Mouse (Mus musculus) thymus, postnatal 0 days (tissue): ENCODE data around the gene Bcl11b. TPM values are rescaled to one million over a fixed set of nuclear protein-coding genes. Genes with fewer than 3 reads are reported as not detected.

Source experiments
- DNase-seq: peaks from one replicate; pipeline ENCODE4 v3.0.0-alpha.2; 2015; ENCODE audit warnings: low spot score
- polyA plus RNA-seq: library from polyadenylated mRNA; unstranded; fragments of >200 nt; fragmentation: Nextera tagmentation; extraction: Ambion mirVana; gene quantifications from 2 replicates; pipeline ENCODE4 v1.2.1, GENCODE M21; 2015

Bcl11b gene
- polyA plus RNA-seq, 1 experiment from 2014 or later, result 156 TPM

DNA sequence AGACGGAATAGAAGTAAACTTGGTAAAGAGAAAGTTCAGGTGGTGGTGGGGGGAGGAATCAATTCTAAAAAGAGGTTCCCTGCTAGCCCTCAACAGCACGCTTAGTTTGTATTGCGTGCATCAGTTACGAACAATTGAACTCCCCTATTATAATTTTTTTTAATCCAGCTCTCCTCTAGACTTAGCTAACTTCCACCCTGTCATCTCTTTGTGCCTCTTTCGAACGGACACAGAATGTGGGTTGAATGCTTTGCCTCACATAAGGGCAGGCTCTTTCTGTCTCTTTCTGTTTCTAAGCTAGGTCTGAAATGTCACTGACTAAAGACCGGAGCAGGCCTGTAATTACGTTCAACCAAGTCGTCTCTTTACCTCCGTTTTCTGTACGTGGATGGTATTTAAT lies 28.9 kb downstream of the Bcl11b start:
- DNase-seq, result no peak

DNA sequence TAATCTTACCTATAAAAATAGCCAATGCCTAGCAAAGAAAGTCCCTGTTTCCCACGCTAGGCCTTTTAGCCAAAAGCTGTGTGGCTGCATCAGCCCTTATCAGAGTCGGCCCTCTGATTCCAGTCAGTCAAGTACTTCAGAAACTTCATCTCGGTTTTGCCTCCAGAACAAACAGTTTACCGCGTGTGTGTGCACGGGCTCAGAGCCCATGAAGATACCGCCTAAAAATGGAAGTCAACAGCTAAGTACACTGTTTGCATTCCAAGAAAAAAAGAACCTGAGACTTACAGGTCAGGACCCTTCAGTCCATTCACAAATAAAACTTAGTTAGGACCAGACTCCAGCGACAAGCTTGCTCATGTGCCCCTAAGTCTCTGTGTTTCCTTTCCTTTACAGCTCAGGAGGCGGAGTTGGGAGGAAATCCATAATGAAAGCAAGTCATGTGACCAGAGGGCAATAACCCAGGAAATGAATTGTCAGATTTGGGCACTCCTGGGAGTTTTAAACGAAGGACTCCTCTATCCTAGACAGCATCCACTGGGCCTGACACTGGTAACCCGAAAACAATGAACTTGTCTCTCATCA lies 29.8 kb downstream of the Bcl11b start:
- DNase-seq, result no peak

DNA sequence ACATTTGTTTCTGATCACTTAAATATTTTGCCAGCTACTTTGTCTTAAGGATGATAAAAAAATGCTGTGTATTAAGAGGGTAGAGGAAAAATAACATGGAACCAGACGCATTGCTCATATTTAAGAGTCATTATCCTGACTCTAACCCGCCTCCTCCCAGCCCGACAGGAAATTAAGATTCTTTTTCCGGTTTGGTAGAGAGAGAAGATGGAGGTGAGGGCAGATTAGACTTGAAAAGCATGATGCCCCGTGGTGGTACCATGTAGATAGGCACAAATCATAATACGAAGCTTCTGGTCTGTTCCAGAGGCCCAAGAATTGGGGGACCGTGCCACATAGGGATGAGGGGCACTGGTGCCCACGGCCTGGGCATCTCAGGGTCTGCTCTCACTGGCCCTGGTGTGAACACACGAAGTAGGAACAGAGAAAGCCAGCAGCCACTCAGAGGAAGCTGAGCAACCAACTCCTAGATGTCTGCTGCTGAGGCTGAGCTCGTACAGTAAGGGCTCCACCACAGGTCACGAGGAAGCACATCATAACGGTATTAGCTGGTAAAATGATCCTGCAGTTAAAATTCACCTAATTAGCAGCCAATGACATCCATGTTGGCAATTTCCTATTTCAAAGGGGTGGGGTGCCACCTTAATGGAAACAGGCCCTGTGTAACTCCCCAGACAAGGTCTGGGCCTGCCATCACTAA lies 32.2 kb downstream of the Bcl11b start:
- DNase-seq, result no peak

DNA sequence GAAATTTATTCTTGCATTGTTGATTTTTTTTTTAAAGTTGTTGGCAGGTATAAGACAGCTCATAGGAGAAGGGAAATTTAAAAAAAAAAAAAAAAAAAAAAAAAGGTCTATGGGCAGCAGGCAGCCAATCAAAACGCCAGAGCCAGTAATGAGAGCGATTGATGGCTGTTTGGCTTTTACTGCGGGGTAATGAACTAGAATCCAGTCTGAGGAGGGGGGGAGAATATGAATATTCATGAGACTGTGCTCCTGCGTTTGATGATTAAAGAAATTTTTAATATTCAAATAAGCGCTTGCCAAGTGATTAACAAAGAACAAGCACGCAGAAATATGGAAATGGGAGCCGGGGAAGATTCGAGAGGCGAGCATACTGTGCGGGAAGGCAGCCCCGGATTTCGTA lies 32.8 kb downstream of the Bcl11b start:
- DNase-seq, result no peak

DNA sequence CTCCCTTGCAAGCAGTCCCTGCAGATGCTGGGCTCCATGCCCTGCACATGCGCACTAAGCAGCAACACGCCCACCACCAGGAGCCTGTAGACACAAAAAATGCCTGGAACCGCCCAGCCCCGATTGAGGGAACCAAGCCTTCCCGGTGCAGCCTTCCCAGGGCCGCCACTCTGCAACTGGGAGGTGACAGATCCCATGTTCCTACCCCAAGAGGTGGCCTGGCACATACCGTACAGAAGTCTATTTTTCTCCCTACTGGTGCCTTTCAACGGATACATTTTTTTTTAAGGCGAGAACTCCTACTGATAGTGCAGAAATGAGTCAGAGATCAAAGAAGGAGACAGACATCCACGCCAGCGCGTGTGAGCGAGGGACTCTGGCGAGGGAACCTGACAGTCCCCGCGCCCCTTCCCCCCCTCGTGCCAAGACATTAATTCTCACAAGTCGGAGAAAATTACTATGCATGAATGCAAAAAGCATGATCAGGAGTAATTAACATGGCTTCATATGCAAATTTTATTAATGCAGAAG lies 33.5 kb downstream of the Bcl11b start:
- no peak for DNase-seq

DNA sequence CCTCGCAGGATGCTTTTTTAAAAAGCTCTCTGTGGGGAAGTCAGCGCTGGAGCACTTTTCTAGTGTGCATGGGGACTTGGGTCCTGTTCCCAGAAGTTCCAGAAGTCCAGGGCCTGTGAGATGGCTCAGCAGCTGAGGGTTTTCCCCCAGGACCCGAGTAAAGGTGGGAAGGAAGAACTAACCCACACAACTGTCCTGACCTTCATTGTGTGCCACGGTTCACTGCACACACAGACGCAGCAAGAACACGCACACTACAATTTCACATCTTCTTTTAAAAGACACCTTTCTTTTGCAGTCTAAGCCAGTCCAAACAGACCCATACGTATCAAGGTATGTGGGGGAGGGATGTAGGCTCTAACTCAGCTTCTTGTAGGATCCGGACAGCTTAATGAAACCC lies 34.3 kb downstream of the Bcl11b start:
- no peak for DNase-seq

DNA sequence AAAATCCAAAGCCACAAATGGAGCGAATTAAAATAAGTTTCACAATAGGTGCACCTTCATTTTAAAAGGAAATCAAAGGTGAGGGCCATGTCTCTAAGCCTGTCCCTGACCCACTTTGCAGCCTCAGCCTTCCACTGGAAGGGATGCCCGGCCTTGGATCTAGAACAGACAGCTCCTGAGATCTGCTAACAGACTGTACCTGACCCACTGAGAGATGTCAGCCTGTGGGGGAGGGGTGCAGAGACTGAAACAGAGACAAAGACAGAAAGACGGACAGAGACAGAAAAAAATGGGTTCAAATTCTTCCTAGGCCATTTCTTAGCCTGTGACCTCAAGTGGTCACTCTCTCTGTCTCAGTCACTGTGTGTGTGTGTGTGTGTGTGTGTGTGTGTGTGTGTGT lies 35.1 kb downstream of the Bcl11b start:
- DNase-seq, result no peak

DNA sequence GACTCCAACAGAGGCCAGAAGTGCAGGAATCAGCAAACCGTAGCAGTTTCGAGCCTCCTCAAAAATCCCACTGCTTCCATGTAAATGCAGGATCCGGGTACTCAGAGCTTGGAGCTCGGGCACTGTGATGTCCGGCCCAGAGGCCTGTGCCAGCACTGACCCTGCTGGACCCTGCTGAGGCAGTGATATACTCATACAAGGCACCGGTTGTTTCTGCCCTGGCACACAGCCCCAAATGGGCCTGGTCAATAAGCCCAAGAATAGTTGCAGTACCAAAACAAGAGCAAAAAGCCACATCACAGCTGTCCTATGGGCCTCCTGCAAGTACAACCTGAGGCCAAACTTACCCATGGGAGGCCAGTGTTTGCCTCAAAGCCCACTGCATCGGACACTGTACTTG lies 36.4 kb downstream of the Bcl11b start:
- DNase-seq, result no peak

DNA sequence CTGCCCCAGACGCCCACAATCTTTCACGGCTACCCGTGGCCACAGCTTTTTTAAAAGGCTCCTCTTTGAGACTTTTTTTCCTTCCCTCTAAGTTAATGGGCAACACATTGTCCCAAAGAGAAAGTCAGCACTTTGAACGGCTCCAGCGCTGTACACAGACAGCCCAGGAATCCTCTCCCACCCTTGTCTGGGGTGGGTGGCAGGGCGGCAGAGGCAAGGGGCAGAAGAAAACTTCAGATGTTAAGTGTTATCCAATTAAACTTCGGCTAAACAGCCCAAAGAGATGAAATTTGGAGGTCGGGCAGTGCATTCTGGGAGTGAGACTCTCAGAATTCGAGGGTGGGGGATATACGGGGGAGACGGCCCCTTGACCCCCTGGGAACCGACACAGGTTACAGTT lies 38.3 kb downstream of the Bcl11b start:
- DNase-seq, result no peak

DNA sequence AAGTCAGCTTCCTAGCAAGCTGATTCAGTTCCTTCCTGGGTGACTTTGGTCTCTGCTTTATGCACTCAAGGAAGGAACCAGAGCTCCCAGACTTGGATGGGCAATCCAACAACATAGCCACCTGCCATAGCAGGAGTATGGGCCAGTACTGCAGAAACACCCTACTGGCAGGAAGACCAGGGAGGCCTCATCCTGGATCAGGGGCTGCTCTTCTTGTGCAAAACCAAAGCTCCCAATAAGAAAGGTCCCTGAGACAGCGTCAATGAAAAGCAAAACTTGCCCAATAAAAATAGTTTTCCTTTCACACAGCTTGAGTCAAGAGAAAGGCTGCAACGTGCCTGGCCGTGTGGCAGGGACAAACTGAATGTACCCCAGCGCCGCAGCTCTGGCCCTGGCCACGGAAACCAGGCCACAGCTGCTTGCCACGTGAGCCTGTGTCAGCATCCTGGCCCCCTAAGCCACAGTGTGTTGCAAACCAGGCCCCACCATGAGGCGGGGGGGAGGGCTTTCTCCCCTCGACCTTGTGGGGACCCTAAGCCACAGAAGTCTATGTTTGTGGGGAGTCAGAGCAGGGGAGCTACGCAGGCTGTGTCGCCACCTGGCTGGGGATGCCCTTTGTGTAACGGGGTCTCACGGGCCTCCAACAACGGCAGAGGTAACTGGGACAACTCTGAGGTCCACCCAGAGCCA lies 38.9 kb downstream of the Bcl11b start:
- peak; percentile 90 for DNase-seq

DNA sequence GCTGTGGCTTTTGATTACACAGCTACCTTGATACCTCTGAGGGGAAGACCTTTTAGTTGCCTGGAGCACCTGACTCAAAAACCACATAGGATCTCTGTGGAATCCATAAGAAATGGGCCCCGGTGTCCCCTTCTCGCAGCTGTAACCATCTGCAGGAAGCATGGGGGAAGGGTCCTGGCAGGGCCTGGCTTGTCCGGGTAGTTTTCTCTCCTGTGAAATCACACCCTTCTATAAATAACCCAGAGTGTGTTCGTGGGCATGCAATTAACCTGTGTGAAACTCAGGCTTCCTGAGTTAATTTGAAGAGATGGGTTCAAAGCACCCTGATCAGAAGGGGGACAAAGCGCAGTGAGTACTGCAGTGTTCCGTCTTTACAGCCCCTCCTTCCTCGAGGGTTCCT lies 40.5 kb downstream of the Bcl11b start:
- DNase-seq, result peak; percentile 35

DNA sequence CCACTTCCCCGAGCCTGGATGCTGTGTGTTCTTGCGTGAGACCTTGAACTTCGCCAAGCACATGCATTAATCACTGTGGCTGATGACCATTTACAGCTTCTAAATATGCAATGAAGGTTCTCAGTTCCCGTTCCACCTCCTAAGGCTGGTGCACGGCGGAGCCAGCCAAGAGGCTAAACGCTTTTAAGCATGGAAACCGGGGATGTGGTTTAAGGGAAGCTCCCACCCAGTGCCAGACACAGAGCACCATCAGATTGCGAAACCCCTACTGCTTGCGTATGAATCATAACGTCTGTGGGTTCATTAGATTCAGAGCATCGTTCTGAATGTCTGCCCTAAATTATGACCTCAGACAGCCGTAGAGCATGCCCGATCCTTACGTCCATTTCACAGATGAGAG lies 41.6 kb downstream of the Bcl11b start:
- no peak for DNase-seq

DNA sequence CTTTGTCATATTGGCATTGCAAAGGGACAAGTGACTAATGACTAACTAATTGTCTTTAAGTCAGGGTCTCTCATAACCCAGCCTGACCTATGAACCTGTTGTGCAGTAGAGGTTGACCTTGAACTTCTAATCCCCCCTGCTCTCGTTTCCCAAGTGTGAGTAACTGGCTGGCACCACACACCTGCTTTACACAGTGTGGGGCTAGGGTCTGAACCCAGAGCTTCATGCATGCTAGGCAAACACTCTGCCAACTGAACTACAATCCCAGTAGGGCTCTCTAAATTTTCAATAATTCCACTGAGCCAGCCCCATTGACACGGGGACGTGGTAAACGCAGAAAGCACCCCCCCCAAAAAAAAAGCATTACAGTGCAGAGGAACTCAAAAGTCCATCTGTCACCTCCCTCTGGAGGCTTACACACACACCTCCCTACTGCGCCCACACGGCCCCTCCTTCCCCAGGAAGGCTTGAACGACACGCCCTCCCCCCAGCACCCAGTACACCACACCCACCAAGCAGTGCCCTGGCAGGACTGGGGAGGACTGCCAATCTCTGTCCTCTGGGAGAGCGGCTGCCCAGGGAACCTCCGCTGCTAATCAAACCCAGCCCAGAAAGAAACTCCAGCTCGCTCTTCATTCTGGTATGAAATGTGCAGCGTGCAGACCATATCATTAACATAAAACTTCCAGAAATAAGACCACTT lies 42.5 kb downstream of the Bcl11b start:
- DNase-seq, result no peak

DNA sequence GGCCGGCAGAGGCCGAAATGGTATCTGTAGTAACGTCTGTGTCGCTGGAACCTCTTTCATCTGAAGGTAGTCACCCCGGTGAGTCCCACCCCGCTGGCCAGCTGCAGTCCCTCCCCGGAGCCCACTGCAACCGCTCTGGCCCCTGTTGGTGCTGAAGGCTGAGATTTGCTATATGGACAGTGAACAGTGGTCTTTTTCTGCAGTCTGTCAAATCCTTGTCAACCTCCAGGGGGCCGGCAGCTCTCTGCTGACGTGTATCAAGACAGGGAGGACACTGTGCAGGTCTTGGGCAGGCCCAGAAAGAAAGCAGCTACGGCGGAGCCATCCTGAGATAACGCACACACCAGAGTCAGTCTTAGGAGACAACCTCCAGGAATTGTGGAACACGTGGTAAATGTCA lies 43.0 kb downstream of the Bcl11b start:
- DNase-seq, result no peak

DNA sequence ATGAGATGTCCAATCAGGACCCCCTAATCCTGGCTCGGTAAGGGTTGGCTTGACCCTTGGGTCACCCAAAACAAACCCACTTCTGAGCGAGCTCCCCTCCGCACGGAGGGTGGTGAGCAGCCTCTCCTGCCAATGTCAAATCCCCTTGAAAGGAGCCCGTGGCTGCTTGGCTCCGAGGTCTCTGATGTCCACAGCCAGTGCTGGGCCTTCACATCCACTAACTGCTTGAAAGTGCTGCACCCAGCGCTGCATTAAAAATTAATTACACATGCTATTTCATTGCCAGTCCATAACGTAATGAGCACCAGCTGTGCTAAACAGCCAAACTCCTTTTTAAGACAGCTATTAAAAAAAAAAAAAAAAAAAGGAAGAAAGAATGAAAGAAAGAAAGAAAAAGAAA lies 43.5 kb downstream of the Bcl11b start:
- no peak for DNase-seq

DNA sequence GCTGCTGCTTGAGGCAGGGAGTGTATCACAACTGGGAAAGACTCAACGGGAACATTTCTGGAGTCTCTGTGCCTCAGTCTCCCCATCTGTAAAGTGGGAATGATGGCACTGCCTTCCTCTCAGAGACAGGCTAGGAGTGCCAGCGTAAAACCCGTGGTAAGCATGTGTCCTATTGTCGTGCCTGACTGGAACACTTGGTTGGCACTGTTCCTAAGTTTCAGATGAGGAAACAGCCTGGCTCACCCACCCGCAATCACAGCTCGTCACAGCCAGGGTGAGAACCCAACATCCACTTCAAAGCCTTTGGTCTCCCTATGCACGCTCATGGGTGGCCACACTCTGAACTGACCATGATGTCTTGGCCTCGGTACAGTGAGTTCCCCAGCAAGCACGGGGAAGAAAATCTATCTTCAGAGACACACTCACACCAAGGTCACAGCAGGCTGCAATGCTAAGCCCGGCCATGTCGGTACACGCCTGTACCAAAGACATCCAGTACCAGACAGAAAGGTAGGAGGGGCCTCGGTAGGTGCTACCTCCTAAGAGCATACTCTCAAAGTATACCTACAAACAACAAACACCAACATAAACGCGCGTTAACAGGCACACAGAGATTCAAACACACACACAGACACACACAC lies 50.2 kb downstream of the Bcl11b start:
- DNase-seq, result no peak

DNA sequence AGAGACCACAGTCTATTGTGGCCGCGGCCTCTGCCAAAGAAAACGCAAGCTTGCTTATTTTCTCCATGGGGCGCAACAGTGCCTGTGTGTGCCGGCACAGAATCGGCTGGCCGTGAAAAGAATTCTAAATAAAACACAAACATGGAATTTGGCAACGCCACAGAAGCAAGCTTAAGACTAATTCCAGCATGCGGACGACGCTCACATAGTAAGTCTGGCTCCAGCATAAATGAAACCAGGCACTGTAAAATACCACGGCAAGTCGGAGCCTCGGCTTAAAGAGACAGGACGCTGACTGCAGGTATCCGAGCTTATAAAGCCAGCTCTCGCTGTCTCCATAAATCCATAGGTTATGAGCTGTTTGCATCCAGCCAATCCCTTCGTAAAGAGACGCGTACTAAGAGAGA lies 51.1 kb downstream of the Bcl11b start:
- DNase-seq, result no peak

DNA sequence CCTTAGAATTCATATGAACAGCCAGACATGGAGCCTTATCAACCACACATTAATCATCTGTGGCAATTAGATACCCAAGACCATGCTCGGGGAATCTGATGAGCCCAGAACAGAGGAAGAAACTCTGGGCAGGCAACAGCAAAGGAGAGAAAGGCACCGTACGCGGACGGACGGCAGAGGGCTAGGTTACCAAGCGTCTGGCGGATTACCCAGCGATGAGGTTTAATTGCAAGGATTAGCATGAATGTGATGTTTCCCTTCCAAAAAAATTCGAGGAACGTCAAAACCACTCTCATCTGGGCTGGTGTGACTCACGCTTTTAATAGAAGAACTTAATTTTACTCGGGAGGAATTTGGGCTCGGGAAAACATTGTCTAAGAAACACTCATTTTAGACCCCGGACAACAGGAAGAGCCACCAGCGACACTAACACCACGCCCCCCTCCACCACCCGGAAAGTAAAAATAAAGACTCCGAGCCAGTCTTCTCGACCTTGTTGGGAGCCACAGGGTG lies 52.7 kb downstream of the Bcl11b start:
- no peak for DNase-seq

DNA sequence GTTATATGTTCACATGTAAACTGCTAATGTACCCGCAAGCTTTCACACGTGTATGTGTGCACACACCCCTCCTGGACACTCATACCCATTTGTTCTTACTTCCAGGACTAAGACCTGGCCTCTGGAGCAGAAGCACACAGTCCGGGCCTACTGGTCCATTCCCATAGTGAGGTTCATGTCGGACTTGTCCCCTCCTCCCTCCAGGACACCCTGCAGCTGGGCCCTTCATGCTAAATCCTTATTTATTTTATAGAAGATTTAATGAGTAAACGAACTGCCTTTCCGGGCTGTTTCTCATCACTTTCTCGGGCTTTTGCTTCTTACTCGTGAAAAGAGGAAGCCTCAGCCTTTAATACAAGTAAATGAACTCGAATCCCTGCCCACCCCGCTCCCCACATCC lies 54.0 kb downstream of the Bcl11b start:
- no peak for DNase-seq

DNA sequence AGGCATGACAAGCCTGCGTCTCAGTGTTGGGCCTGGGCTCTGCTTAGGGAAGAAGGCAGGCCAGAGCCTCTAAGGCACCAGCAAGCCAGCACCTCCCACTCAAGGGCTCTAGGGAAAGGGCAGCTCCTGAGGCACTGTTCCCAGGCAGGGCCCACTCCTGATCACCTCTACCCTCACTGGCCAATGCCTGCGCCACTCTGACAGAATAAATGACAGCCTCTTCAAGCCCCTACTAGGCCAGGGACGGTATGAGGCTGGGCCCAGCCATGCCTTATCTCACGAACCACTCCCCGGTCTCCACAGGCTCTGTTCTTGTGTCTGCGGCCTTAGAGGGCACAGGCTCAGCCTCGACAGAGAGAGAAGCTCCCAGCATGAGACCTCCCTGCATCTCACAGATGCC lies 61.3 kb downstream of the Bcl11b start:
- DNase-seq, result no peak

DNA sequence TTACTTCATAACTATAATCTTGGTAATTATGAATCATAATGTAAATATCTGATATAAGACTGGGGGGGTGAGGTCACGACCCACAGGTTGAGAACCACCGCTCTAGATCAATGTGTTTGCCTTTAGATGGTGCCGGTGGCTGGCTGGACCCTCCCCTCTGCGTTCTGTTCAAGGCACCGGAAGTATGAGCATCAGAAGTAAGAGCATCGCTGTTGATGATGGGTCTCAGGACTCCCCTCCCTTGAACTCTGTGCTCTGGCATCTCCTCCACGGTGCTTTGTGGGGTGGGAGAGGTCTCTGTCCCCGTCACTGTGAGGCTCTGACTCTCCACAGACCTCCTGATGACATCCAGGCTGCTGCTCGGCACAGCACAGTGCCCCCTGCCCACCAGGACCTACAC lies 62.6 kb downstream of the Bcl11b start:
- no peak for DNase-seq
